Mouse (Mus musculus): Measurements from ENCODE around the gene Ddx5. TPM values are rescaled to one million over a fixed set of nuclear protein-coding genes. Genes with fewer than 3 reads are reported as not detected.
"Not testable (repeated sequence)": the region's sequence is repeated elsewhere in the genome, so short reads cannot be mapped to it uniquely, and the experiment has no call there.

The Ddx5 gene
- polyA plus RNA-seq, 1 experiment from 2014 or later: 538 TPM

DNA sequence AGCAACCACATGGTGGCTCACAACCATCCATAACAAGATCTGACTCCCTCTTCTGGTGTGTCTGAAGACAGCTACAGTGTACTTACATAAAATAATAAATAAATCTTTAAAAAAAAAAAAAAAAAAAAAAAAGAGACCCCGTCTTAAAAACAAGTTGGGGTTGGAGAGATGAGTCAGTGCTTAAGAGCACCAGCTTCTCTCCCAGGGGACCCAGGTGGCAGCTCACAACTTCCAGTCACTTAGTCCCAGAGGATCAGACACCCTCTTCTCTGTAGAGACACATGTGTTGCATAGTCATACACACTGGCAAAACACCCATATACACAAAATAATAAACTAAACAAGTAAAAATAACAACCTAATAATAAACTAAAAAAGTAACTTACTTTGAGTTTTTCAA lies 18.5 kb upstream of the Ddx5 start:
- 83% methylated on average over 1 of the region's 1 CpGs for WGBS
- H3K27ac ChIP-seq (ENCODE audit: low read depth, low read length); H3K4me2 ChIP-seq (ENCODE audit: low read depth, low read length, severe bottlenecking); DNase-seq (ENCODE audit: low spot score); H3K36me3 ChIP-seq (ENCODE audit: control insufficient read depth, insufficient read depth, low read length); ATAC-seq (replicated peaks; ENCODE audit: low FRiP score); H3K27me3 ChIP-seq (ENCODE audit: control insufficient read depth, insufficient read depth, low read length); H3K9ac ChIP-seq (ENCODE audit: low read length); H3K9me3 ChIP-seq (ENCODE audit: control insufficient read depth, low read length); H3K4me3 ChIP-seq (ENCODE audit: low read depth, low read length); H3K4me1 ChIP-seq (replicated peaks; ENCODE audit: control insufficient read depth, insufficient read depth, low read length): not testable (repeated sequence)

DNA sequence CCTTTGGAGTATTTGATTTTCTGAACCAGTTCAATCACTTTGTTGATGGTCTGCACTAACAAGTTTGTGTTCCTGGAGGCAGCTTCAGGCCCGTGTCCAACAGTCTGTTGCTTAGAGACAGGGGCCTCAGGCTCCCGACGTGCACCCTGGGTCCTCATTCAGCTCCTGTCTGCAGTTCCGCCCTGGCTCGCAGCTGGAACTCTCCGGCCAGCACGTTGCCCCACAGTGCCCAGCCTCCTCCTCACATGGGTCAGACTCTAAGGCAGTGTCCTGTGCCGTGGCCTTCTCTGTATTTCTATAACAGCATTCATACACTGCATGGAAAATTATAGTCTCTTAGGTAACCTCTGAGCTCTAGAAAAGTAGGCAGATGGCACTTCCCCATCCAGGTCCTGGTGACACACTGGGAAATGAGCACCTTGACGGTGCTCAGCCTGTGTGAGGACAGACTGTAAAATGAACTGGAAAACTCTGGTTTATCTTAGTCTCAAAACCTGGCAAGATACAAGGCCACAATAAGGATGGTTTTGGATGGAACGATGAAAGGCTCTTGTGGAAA lies 13.2 kb upstream of the Ddx5 start:
- Histone ChIP-seq H3K4me1 (replicated peaks; ENCODE audit: control insufficient read depth, insufficient read depth, low read length) (no peaks in the 10 kb centered on the region), H3K36me3 (ENCODE audit: control insufficient read depth, insufficient read depth, low read length) (peaks cover 7% of the 10 kb centered on the region), H3K9ac (ENCODE audit: low read length) (no peak overlapping the region), H3K4me3 (ENCODE audit: low read depth, low read length) (no peak overlapping the region), H3K27ac (ENCODE audit: low read depth, low read length) (no peak overlapping the region), H3K27me3 (ENCODE audit: control insufficient read depth, insufficient read depth, low read length) (no peaks in the 10 kb centered on the region), H3K4me2 (ENCODE audit: low read depth, low read length, severe bottlenecking) (no peak overlapping the region), H3K9me3 (ENCODE audit: control insufficient read depth, low read length) (peaks cover 5% of the 10 kb centered on the region; the same call in 1 of the 2 replicates)
- no peak for ATAC-seq (replicated peaks; ENCODE audit: low FRiP score)
- DNase-seq (ENCODE audit: low spot score): no peak
- 87% methylated on average over 10 of the region's 10 CpGs for WGBS

DNA sequence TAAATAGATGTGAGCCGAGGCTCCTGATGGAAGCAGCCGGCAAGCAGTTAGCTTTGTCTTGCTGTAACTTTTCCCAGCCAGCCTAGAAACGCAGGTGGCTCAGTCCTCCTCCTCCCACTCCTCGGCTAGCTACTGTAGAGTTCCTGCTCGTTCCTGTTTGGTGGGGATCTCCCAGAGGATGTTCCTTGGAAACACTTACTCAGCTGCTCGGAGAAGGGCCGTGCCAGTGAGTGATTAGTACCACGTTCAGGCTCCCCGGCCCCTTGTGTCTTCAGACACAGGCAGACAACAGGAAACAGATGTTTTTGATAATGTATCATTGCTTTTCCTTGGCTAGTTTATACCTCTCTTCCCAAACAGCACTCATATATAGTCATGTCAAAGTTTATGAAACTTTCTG lies 6.7 kb upstream of the Ddx5 start:
- H3K9me3 ChIP-seq (ENCODE audit: control insufficient read depth, low read length): peaks cover 5% of the 10 kb centered on the region; the same call in 1 of the 2 replicates
- ATAC-seq (replicated peaks; ENCODE audit: low FRiP score) (no peak), DNase-seq (ENCODE audit: low spot score) (no peak)
- no peak overlapping the region for H3K4me2 ChIP-seq (ENCODE audit: low read depth, low read length, severe bottlenecking)
- H3K9ac ChIP-seq (ENCODE audit: low read length): no peak overlapping the region
- no peak overlapping the region for H3K4me3 ChIP-seq (ENCODE audit: low read depth, low read length)
- peaks cover 10% of the 10 kb centered on the region for H3K36me3 ChIP-seq (ENCODE audit: control insufficient read depth, insufficient read depth, low read length)
- no peak overlapping the region for H3K27ac ChIP-seq (ENCODE audit: low read depth, low read length)
- H3K27me3 ChIP-seq (ENCODE audit: control insufficient read depth, insufficient read depth, low read length): no peaks in the 10 kb centered on the region
- H3K4me1 ChIP-seq (replicated peaks; ENCODE audit: control insufficient read depth, insufficient read depth, low read length): no peaks in the 10 kb centered on the region
- 78% methylated on average over 9 of the region's 9 CpGs for WGBS

DNA sequence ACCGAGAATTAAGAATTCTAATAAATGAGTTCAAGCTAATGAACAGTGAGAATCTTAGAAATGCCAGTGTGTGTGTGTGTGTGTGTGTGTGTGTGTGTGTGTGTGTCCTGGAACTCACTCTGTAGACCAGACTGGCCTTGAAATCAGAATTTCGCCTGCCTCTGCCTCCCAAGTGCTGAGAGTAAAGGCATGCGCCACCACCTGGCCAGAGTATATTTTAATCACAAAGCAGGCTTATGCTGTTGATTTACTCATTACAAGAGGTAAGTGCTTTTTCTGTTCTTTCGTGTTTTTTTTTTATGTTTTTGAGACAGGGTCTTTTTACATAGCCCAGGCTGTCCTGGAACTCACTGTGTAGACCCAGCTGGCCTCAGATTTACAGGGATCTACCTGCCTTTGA lies 4.9 kb upstream of the Ddx5 start:
- Histone ChIP-seq H3K4me1 (replicated peaks; ENCODE audit: control insufficient read depth, insufficient read depth, low read length) (no peaks in the 10 kb centered on the region), H3K4me3 (ENCODE audit: low read depth, low read length) (no peak overlapping the region), H3K9me3 (ENCODE audit: control insufficient read depth, low read length) (peaks cover 5% of the 10 kb centered on the region; the same call in 1 of the 2 replicates), H3K4me2 (ENCODE audit: low read depth, low read length, severe bottlenecking) (no peak overlapping the region), H3K9ac (ENCODE audit: low read length) (no peak overlapping the region), H3K36me3 (ENCODE audit: control insufficient read depth, insufficient read depth, low read length) (peaks cover 10% of the 10 kb centered on the region), H3K27ac (ENCODE audit: low read depth, low read length) (no peak overlapping the region), H3K27me3 (ENCODE audit: control insufficient read depth, insufficient read depth, low read length) (no peaks in the 10 kb centered on the region)
- ATAC-seq (replicated peaks; ENCODE audit: low FRiP score) (no peak), DNase-seq (ENCODE audit: low spot score) (no peak)
- WGBS: 73% methylated on average over 4 of the region's 4 CpGs

DNA sequence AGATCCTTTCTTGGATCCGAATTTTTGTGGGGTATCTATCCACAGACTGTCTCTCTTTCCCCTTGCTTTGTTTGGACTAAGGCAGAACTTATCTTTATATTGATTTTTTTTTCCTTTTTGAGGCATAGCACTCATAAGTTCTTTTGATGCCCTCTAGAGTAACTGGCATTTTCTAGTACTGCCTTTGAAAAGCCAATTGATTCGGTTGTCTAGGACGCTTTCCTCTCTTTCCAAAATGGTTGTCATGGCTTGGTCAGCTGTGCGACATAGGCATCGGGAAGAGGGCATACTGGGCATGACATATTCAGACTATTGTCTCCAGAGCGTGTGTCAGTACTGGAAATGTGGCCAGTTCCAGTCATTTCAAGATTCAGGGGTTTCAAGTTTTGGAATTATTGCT lies 664 bp upstream of the Ddx5 start:
- peaks cover 10% of the 10 kb centered on the region; the same call in 1 of the 2 replicates for H3K36me3 ChIP-seq (ENCODE audit: control insufficient read depth, insufficient read depth, low read length)
- H3K9me3 ChIP-seq (ENCODE audit: control insufficient read depth, low read length): no peaks in the 10 kb centered on the region
- H3K9ac ChIP-seq (ENCODE audit: low read length): peak overlapping the region; percentile 100
- H3K27ac ChIP-seq (ENCODE audit: low read depth, low read length): peak overlapping the region; percentile 98
- WGBS: 1% methylated on average over 6 of the region's 6 CpGs
- H3K4me3 ChIP-seq (ENCODE audit: low read depth, low read length): peak overlapping the region; percentile 97
- H3K27me3 ChIP-seq (ENCODE audit: control insufficient read depth, insufficient read depth, low read length): no peaks in the 10 kb centered on the region
- ATAC-seq (replicated peaks; ENCODE audit: low FRiP score): no peak
- DNase-seq (ENCODE audit: low spot score): no peak
- no peaks in the 10 kb centered on the region for H3K4me1 ChIP-seq (replicated peaks; ENCODE audit: control insufficient read depth, insufficient read depth, low read length)
- peak overlapping the region; percentile 82 for H3K4me2 ChIP-seq (ENCODE audit: low read depth, low read length, severe bottlenecking)

DNA sequence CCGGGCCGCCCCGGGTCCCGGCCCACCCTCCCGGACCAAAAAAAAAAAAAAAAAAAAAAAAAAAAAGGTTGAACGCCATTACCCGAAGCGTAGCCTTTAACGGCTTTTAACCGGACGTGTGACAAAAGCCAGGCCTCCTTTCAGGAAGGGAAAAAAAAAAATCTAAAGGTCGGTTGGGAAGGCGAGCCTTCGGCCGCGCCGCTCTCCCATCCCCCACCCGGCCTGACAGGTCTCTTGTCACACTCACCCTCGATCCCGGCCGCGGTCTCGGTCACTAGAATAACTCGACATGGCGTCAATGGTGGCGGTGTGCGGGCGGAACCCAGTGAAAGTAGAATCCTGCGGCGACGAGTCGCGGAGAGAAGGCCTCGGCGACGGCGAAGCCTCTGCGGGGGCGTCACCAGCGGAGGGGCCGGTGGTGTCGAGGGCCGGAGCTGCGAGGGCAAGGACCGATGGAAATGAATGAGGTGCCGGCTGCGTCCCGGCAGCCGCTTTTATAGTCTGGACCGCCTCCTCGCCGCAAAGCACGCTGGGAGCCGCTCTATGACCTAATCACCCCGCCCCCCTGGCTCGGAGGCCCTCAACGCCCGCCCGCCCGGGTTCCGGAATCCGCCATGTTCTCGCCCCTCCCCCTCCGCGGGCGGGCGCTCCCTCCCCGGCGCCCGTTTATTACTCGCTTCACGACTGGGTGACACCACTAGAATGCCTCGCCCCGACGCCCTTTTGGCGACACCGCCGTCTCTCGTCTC lies 785 bp downstream of the Ddx5 start:
- no peaks in the 10 kb centered on the region for H3K27me3 ChIP-seq (ENCODE audit: control insufficient read depth, insufficient read depth, low read length)
- peak overlapping the region; percentile 97 for H3K4me3 ChIP-seq (ENCODE audit: low read depth, low read length)
- H3K36me3 ChIP-seq (ENCODE audit: control insufficient read depth, insufficient read depth, low read length): peaks cover 20% of the 10 kb centered on the region
- no peaks in the 10 kb centered on the region for H3K4me1 ChIP-seq (replicated peaks; ENCODE audit: control insufficient read depth, insufficient read depth, low read length)
- peak overlapping the region; percentile 98 for H3K27ac ChIP-seq (ENCODE audit: low read depth, low read length)
- H3K9ac ChIP-seq (ENCODE audit: low read length): peak overlapping the region; percentile 100
- under 1% methylated on average over 69 of the region's 79 CpGs for WGBS
- peak overlapping the region; percentile 82 for H3K4me2 ChIP-seq (ENCODE audit: low read depth, low read length, severe bottlenecking)
- no peaks in the 10 kb centered on the region for H3K9me3 ChIP-seq (ENCODE audit: control insufficient read depth, low read length)
- DNase-seq (ENCODE audit: low spot score): peak; percentile 100
- peak; percentile 81 for ATAC-seq (replicated peaks; ENCODE audit: low FRiP score)

DNA sequence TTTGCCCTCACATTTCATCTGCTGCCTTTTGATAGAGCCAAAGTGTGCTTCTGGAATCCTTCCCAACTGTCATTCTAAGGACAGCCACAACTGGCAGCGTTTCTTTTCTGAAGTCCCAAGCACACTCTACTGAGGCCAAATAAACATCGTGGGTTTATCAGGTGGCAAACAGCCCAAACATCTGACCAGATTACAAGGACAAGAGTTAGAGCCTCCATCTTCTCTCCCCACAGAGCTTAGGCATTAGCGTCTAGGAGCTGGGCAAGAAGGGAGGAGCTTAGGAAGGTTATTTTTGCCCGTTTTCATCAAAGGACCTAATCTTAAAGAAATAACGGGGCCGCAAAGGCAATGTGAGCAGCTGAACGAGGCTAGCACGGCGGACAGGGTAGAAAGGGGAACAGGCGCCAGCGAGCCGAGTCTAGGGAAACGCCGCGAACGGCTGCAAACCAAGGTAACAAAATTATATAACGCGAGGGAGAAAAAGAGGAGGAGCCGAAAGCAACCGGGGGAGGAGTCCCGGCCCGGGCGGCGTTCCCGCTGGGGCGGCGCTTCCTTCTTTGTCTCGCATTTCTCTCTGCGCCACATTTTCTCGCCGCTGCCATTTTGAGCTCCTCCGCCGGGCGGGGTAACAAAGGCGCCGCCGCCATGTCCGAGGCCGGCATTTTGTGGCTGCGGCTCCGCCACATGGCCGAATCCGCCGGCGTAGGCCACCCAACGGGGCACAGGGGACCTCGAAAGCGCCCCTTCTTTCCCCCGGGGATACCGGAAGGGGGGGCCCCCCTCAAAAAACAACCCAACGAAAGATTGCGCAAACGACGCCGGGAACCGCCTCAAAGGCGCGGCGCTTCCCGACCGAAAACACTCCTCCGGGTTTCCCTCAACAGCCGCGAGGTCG lies 1.6 kb downstream of the Ddx5 start:
- Histone ChIP-seq H3K36me3 (ENCODE audit: control insufficient read depth, insufficient read depth, low read length) (peaks cover 24% of the 10 kb centered on the region), H3K4me2 (ENCODE audit: low read depth, low read length, severe bottlenecking) (peak overlapping the region; percentile 60), H3K9ac (ENCODE audit: low read length) (peak overlapping the region; percentile 100), H3K4me3 (ENCODE audit: low read depth, low read length) (peak overlapping the region; percentile 97), H3K4me1 (replicated peaks; ENCODE audit: control insufficient read depth, insufficient read depth, low read length) (no peaks in the 10 kb centered on the region), H3K27ac (ENCODE audit: low read depth, low read length) (peak overlapping the region; percentile 98), H3K27me3 (ENCODE audit: control insufficient read depth, insufficient read depth, low read length) (no peaks in the 10 kb centered on the region), H3K9me3 (ENCODE audit: control insufficient read depth, low read length) (no peaks in the 10 kb centered on the region)
- DNase-seq (ENCODE audit: low spot score) (peak; percentile 92), ATAC-seq (replicated peaks; ENCODE audit: low FRiP score) (peak; percentile 8; the same call in 1 of the 2 replicates)
- under 1% methylated on average over 65 of the region's 65 CpGs for WGBS

DNA sequence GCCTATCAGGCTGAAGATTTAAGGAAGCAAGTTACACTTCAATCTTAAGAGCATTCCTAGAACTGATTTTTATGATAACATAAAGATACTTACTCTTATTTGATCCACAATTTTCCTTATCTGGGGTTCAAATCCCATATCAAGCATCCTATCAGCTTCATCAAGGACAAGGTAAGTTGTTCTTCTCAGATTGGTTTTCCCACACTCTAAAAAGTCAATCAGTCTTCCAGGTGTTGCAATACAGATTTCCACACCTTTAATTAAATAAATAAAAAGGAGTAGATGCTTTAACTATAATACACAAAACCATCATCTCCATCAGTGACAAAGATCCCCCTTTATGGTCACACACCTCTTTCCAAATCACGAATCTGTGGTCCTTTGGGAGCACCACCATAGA lies 3.9 kb downstream of the Ddx5 start:
- ATAC-seq (replicated peaks; ENCODE audit: low FRiP score) (no peak), DNase-seq (ENCODE audit: low spot score) (no peak)
- Histone ChIP-seq H3K9me3 (ENCODE audit: control insufficient read depth, low read length) (no peaks in the 10 kb centered on the region), H3K27me3 (ENCODE audit: control insufficient read depth, insufficient read depth, low read length) (no peaks in the 10 kb centered on the region), H3K4me1 (replicated peaks; ENCODE audit: control insufficient read depth, insufficient read depth, low read length) (0 out of 2 replicates have a peak, but pooled peaks cover 2% of the 10 kb centered on the region), H3K9ac (ENCODE audit: low read length) (no peak overlapping the region), H3K4me3 (ENCODE audit: low read depth, low read length) (no peak overlapping the region), H3K4me2 (ENCODE audit: low read depth, low read length, severe bottlenecking) (no peak overlapping the region), H3K36me3 (ENCODE audit: control insufficient read depth, insufficient read depth, low read length) (peaks cover 24% of the 10 kb centered on the region), H3K27ac (ENCODE audit: low read depth, low read length) (no peak overlapping the region)
- 90% methylated on average over 1 of the region's 1 CpGs for WGBS

Measured in forebrain, embryonic 11.5 days (tissue).